Mouse (Mus musculus) embryonic facial prominence, embryonic 15.5 days (tissue): Measurements from ENCODE around the gene Olfr347. TPM values are rescaled to one million over a fixed set of nuclear protein-coding genes. Genes with fewer than 3 reads are reported as not detected.

Experiments
- ATAC-seq: fragments of 200-750 bp; cut with Nextera tagmentation; 2 replicates; pipeline ENCODE4 v1.8.0; 2017; ENCODE audit warnings: low read depth, moderate TSS enrichment; ENCODE audit not compliant: insufficient number of reproducible peaks, low FRiP score, low TSS enrichment
- H3K27ac ChIP-seq: fragments of 300-500 bp; sonication (generic); replicated peaks from 2 replicates; pipeline ENCODE4 v1.5.1; 2015; ENCODE audit warnings: mild to moderate bottlenecking, inconsistent platforms
- H3K27me3 ChIP-seq: fragments of 300-500 bp; sonication (generic); 2 replicates; pipeline ENCODE4 v1.6.1; 2015; ENCODE audit warnings: inconsistent platforms
- H3K36me3 ChIP-seq: fragments of 300-500 bp; sonication (generic); 2 replicates; pipeline ENCODE4 v1.6.1; 2015; ENCODE audit warnings: mild to moderate bottlenecking, inconsistent platforms
- H3K4me1 ChIP-seq: fragments of 300-500 bp; sonication (generic); 2 replicates; pipeline ENCODE4 v1.6.1; 2015; ENCODE audit warnings: inconsistent platforms
- H3K4me2 ChIP-seq: fragments of 300-500 bp; sonication (generic); replicated peaks from 2 replicates; pipeline ENCODE4 v1.6.1; 2015; ENCODE audit warnings: mild to moderate bottlenecking, inconsistent platforms
- H3K4me3 ChIP-seq: fragments of 300-500 bp; sonication (generic); replicated peaks from 2 replicates; pipeline ENCODE4 v1.5.1; 2015; ENCODE audit warnings: mild to moderate bottlenecking, inconsistent platforms
- H3K9ac ChIP-seq: fragments of 300-500 bp; sonication (generic); 2 replicates; pipeline ENCODE4 v1.6.1; 2015; ENCODE audit warnings: inconsistent platforms
- H3K9me3 ChIP-seq: fragments of 300-500 bp; sonication (generic); replicated peaks from 2 replicates; pipeline ENCODE4 v1.6.1; 2016; ENCODE audit warnings: inconsistent platforms
- whole genome bisulfite sequencing: fragments of 180-500 bp; shearing (Covaris S2); methylation state at CpG from one replicate; pipeline ENCODE4 v1.1.7; 2015; 5-methylcytosine and 5-hydroxymethylcytosine counted together
- polyA plus RNA-seq: library from polyadenylated mRNA; unstranded; fragments of >200 nt; fragmentation: Nextera tagmentation; extraction: Ambion mirVana; gene quantifications from 2 replicates; pipeline ENCODE4 v1.2.1, GENCODE M21; 2015

The Olfr347 gene
- not detected in 2 replicates for polyA plus RNA-seq

- H3K4me3 ChIP-seq, result no peak within 1 kb of the TSS
- no peak for ATAC-seq
Measured at GRCm38 (mm10) chr2:36731602-36732001, at the start of gene Olfr347. Olfr347 (plus strand) TSS chr2:36731902.

DNA sequence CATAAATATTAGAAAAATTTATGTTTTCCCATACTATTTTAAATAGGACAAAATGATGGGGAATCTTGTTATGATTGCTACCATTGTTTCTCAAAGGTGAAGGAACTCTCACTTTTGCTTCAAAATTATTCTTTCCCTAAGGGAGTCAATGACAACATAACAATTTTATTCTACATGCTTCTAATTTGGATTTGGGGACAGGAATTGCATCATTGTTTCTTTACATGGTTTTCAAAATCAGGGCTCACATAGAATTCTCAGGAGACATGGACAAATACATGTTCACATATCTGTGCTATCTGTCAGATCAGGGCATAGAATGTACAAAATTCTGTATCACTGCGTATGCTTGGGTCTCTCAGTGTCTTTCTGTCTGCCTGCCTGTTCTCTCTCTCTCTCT lies 46.2 kb upstream of the Olfr347 start, which contains the start of gene Olfr346:
Olfr346 (plus strand) TSS at position 301 of the 400 bp plus-strand sequence.
- ATAC-seq, result no peak
- 88% methylated on average over 1 of the region's 1 CpGs for WGBS
- no peaks in the 10 kb centered on the region for H3K36me3 ChIP-seq
- no peak within 1 kb of the TSS for H3K9ac ChIP-seq
- H3K27me3 ChIP-seq, result no peaks in the 10 kb centered on the region
- H3K4me2 ChIP-seq, result no peak within 1 kb of the TSS
- no peak within 1 kb of the TSS for H3K4me3 ChIP-seq
- H3K27ac ChIP-seq, result no peak within 1 kb of the TSS
- no peaks in the 10 kb centered on the region for H3K4me1 ChIP-seq
- no peaks in the 10 kb centered on the region for H3K9me3 ChIP-seq

More at GRCm38 (mm10) chr2:36731602-36732001, at the start of gene Olfr347:
- no peak within 1 kb of the TSS for H3K27ac ChIP-seq
- no peaks in the 10 kb centered on the region for H3K27me3 ChIP-seq
- H3K9ac ChIP-seq, result no peak within 1 kb of the TSS
- no peak within 1 kb of the TSS for H3K4me2 ChIP-seq
- H3K36me3 ChIP-seq, result no peaks in the 10 kb centered on the region
- 0 out of 2 replicates have a peak, but pooled peaks cover 6% of the 10 kb centered on the region for H3K9me3 ChIP-seq
- no peaks in the 10 kb centered on the region for H3K4me1 ChIP-seq

GRCm38 (mm10) chr2:36736226-36736625 lies 4.5 kb downstream of the Olfr347 start:
- Histone ChIP-seq H3K27me3 (no peaks in the 10 kb centered on the region), H3K4me2 (no peak overlapping the region), H3K4me3 (no peak overlapping the region), H3K9ac (no peak overlapping the region), H3K27ac (no peak overlapping the region), H3K9me3 (no peaks in the 10 kb centered on the region), H3K4me1 (no peaks in the 10 kb centered on the region), H3K36me3 (no peaks in the 10 kb centered on the region)
- WGBS, result 51% methylated on average over 3 of the region's 3 CpGs
- no peak for ATAC-seq

DNA sequence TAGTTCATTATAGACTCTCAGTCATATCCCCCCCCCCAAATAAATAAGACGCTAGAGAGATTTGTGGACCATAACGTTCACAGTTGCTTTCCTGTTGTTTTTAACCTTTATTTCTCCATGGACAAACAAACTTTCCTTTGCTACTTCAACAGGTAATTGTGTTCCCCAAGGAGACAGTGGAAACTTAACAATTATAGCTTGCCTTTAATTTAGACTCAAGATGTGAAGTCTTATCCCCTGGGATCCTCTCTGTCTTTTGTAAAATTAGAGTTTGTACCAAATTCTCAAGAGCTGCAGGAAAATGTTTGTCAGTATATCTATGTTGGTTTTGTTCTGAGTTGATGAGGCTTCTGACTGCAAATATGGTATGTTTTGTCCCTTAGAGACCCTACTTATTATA lies 52.3 kb downstream of the Olfr347 start, which contains the start of gene Olfr348:
Olfr348 (plus strand) TSS at position 301 of the 400 bp plus-strand sequence.
- H3K4me3 ChIP-seq, result no peak within 1 kb of the TSS
- H3K36me3 ChIP-seq, result no peaks in the 10 kb centered on the region
- H3K4me1 ChIP-seq, result no peaks in the 10 kb centered on the region
- H3K27ac ChIP-seq, result no peak within 1 kb of the TSS
- no peaks in the 10 kb centered on the region for H3K27me3 ChIP-seq
- H3K9ac ChIP-seq, result no peak within 1 kb of the TSS
- no peak for ATAC-seq
- H3K9me3 ChIP-seq, result peaks cover 6% of the 10 kb centered on the region; the same call in 1 of the 2 replicates
- 70% methylated on average over 2 of the region's 2 CpGs for WGBS
- H3K4me2 ChIP-seq, result no peak within 1 kb of the TSS

Other genes starting within 250 kb of the Olfr347 start
- 0.12 TPM in 2 replicates for gene Olfr341, start 249.4 kb upstream of the Olfr347 start, polyA plus RNA-seq
- gene Olfr342, start 206.9 kb upstream of the Olfr347 start, polyA plus RNA-seq, result not detected in 2 replicates
- gene Olfr344, start 165.2 kb upstream of the Olfr347 start, polyA plus RNA-seq, result 0.04 and 0.07 TPM in 2 replicates
- not detected in 2 replicates for gene Olfr345, start 91.9 kb upstream of the Olfr347 start, polyA plus RNA-seq
- not detected in 2 replicates for gene Olfr346, start 46.1 kb upstream of the Olfr347 start, polyA plus RNA-seq
- gene Olfr348, start 52.4 kb downstream of the Olfr347 start, polyA plus RNA-seq, result 0.17 TPM in 1 of 2 replicates, not detected in the other
- gene Olfr50, start 58.6 kb downstream of the Olfr347 start, polyA plus RNA-seq, result 0.31 and 0.42 TPM in 2 replicates
- gene Olfr3, start 85.1 kb downstream of the Olfr347 start, polyA plus RNA-seq, result 0.16 and 0.20 TPM in 2 replicates
- 0.08 TPM in 1 of 2 replicates, not detected in the other for gene Olfr350, start 114.4 kb downstream of the Olfr347 start, polyA plus RNA-seq
- not detected in 2 replicates for gene Olfr351, start 130.8 kb downstream of the Olfr347 start, polyA plus RNA-seq
- not detected in 2 replicates for gene Olfr352, start 136.6 kb downstream of the Olfr347 start, polyA plus RNA-seq
- not detected in 2 replicates for gene Olfr353, start 161.0 kb downstream of the Olfr347 start, polyA plus RNA-seq
- not detected in 2 replicates for gene Olfr354, start 173.8 kb downstream of the Olfr347 start, polyA plus RNA-seq
- gene Olfr355, start 197.0 kb downstream of the Olfr347 start, polyA plus RNA-seq, result not detected in 2 replicates
- gene Olfr356, start 205.2 kb downstream of the Olfr347 start, polyA plus RNA-seq, result not detected in 2 replicates